Mouse (Mus musculus) large intestine, adult 2 months (tissue): Measurements from ENCODE around the gene Sco1. TPM values are rescaled to one million over a fixed set of nuclear protein-coding genes. Genes with fewer than 3 reads are reported as not detected.

Experiments
- DNase-seq: peaks from one replicate; pipeline ENCODE4 v3.0.0-alpha.2; 2012; ENCODE audit warnings: low read depth, low spot score
- WGBS: fragments of 180-500 bp; shearing (Covaris S2); methylation state at CpG from one replicate; pipeline ENCODE4 v1.1.7; 2018; 5-methylcytosine and 5-hydroxymethylcytosine counted together
- polyA plus RNA-seq: library from polyadenylated mRNA; depleted of rRNA; stranded (reverse); fragments of >200 nt; gene quantifications from 2 replicates; pipeline ENCODE4 v1.2.3, GENCODE M21; 2012; rRNA removed

Gene Sco1
- polyA plus RNA-seq, 1 experiment, result 13.1 TPM

DNA sequence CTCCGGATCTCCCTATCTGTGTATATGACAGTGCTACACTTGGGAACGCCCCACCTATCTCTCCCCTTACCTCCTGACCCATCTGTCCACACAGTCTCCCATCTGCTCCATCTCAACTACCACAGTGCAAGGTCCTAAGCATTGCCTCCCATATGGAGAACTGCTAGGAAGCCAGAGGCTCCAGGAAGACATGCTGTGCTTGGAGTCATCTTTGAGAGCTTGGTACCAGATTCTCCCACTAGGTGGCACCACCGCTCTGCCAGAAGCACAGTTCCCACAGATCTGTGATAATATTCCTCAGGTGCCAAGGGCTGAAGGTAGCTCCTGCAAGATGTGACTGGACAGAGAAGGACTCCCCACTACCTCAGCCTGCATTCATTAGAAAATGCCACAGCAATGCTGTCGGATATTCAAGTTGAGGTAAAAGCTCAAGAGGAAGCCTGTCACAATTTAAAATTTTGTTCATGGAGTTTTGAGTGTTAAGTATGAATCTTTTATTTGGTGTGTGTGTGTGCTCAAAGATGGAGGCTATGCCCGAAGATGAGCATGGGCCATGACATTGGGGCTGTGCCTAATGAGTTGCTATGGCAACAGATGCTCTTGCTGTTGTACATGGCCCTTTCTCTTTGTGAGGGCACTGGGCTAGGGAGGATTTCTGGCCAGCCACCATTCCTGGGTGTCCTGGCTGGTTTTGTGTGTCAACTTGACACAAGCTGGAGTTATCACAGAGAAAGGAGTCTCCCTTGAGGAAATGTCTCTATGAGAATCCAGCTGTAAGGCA is 57.9 kb downstream of the Sco1 start:
- WGBS, result 32% methylated on average over 5 of the region's 5 CpGs
- peak; percentile 22 for DNase-seq

DNA sequence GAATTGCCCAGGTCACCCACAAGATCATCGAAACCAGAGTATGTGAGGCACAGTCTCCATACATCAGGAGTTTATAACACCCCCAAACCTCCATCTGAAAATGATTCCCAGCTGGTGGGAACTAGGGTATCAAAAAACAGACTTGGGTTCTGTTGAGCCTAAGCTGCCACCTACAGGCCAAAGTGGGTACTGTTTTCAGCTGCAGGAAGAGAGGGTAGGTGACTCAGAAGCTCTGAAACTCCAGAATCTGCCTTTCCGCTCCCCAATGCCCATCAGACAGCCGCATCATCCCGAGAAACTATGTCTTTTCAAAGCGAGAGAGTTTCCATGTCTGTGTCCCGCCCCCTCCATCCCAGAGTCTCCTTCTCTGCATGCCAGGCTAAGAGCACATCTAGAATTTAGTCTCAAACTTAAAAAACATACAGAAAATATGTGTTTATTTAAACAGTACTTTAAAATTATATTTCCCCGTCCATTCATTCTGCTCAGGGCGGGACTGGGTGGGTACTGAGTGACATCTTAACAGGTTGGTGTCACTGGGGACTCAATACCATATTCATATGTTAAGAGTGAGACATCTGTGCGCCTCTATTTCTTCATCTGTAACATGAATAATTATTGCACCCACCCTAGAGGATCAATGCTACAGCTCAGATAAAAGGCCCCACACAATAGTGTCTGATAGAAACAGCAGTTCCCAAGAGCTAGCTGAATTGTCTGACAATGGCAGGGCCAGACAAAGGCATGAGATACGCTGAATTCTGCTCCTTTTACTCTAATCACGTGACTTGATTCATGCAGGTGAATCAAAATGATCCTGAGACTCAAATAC is 59.8 kb downstream of the Sco1 start:
- DNase-seq, result peak; percentile 13
- 28% methylated on average over 11 of the region's 11 CpGs for WGBS

DNA sequence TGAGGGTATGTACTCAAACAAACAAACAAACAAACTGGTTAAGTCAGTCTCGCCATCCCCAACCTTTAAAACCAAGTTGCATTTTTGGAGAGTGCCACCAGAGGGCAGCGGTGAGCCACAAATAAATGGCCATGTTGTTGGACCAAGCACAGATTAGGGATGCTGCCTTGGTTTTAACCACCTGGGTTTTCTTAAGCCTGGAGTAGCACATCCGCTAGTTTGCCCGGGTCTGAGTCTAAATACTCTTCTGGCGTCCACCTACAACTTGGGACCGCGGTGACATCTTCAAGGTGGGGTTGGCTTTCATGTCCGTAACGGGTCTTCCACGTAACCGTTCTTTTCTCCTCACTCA is 60.4 kb downstream of the Sco1 start:
- peak; percentile 18 for DNase-seq

DNA sequence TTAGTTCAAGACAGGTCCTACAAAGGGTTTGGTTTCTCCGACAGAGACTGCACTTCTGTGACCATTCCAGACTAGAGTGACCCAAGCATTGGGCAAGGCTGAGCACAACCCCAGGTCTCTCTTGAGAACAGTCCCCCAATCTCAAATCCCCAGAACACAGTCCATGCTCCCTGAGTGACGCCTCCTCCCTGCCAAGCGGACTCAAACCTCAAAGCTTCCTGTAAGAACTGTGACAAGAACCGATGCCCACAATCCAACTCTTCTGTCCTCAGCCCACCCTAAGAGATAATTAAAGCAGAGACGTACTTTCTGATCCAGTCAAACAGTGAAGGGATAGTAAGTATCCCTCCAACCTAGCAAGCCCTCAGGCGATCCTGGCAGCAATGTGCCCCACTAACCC is 60.9 kb downstream of the Sco1 start:
- DNase-seq, result no peak
- 86% methylated on average over 6 of the region's 6 CpGs for WGBS

More for the DNA sequence above, 60.4 kb downstream of the Sco1 start:
- WGBS, result 40% methylated on average over 11 of the region's 11 CpGs

DNA sequence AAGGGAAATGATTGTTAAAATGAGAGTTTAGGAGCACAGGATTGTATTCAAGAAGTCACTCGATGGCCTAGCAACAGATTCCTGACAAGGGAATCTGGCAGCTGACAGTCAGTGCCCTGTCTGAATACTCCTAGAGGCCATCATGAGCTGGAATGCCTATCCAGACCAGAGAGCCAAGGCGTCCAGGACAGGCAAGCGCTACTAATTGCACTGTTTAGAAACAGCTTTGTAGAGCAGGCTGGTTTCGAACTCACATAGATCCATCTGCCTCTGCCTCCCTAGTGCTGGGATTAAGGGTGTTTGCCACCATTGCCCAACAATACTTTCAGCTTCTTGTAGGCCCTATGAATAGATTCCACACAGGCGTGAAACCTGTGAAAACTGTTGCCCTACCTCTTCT is 61.8 kb downstream of the Sco1 start:
- 93% methylated on average over 5 of the region's 5 CpGs for WGBS
- DNase-seq, result no peak

DNA sequence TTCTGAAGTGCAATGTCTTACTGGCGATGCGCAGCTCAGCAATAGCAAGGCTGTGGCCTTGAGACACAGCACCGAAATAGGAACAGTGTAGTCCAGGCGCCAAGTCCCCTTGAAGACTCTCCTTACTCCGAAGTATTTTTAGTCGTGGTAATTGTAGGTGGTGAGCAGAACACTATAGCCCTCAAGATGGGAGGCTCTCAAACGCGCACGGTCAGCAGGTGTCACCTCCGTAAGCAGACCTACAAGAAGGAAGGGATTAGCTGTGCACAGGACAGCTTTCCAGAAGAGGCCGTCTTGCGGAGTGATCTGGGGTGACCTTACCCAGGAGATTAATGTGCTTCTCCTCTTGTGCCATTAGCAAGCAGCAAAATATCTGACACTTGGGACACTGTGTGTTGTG is 62.4 kb downstream of the Sco1 start:
- no peak for DNase-seq
- 87% methylated on average over 12 of the region's 12 CpGs for WGBS

Other genes with a start within 250 kb of the Sco1 start
- 2.4 and 3.1 TPM in 2 replicates for gene Pirt, start 140.7 kb upstream of the Sco1 start, polyA plus RNA-seq
- 242 and 363 TPM in 2 replicates for gene Tmem238l, start 96.0 kb upstream of the Sco1 start, polyA plus RNA-seq
- gene Tmem220, start 27.5 kb upstream of the Sco1 start, polyA plus RNA-seq, result 5.3 and 7.6 TPM in 2 replicates
- gene Adprm, start 76 bp upstream of the Sco1 start, polyA plus RNA-seq, result 21.1 and 32.6 TPM in 2 replicates
- 0.01 and 0.07 TPM in 2 replicates for gene Myh3, start 25.6 kb downstream of the Sco1 start, polyA plus RNA-seq
- gene Myh2, start 118.4 kb downstream of the Sco1 start, polyA plus RNA-seq, result 0.04 TPM in 1 of 2 replicates, not detected in the other
- gene Myh1, start 147.4 kb downstream of the Sco1 start, polyA plus RNA-seq, result 0.02 TPM in 1 of 2 replicates, not detected in the other
- gene Myh4, start 185.4 kb downstream of the Sco1 start, polyA plus RNA-seq, result 0.03 and 0.26 TPM in 2 replicates
- gene Myh8, start 224.5 kb downstream of the Sco1 start, polyA plus RNA-seq, result not detected in 2 replicates